Mouse (Mus musculus) embryonic fibroblast, embryonic 13.5 days (primary cell): Measurements from ENCODE around the gene 4931417E11Rik. TPM values are rescaled to one million over a fixed set of nuclear protein-coding genes. Genes with fewer than 3 reads are reported as not detected.

Source experiments
- H3K27ac ChIP-seq: 2 replicates; pipeline ENCODE4 v1.5.1; 2012; ENCODE audit warnings: low read length, control low read depth, inconsistent platforms; ENCODE audit not compliant: insufficient read depth
- H3K4me1 ChIP-seq: 2 replicates; pipeline ENCODE4 v1.6.1; 2011; ENCODE audit warnings: low read length; ENCODE audit not compliant: control insufficient read depth, insufficient read depth
- H3K4me3 ChIP-seq: 2 replicates; pipeline ENCODE4 v1.5.1; 2011; ENCODE audit warnings: mild to moderate bottlenecking, control low read depth, low read length; ENCODE audit not compliant: insufficient read depth
- CTCF ChIP-seq: IDR thresholded peaks from 2 replicates; pipeline ENCODE4 v1.5.1; 2011; ENCODE audit warnings: mild to moderate bottlenecking, control low read depth, low read length, moderate library complexity, borderline replicate concordance; ENCODE audit not compliant: insufficient read depth
- POLR2A ChIP-seq: IDR thresholded peaks from 2 replicates; pipeline ENCODE4 v1.6.1; 2011; ENCODE audit warnings: low read depth, mild to moderate bottlenecking, control low read depth, low read length, moderate library complexity
- polyA plus RNA-seq: library from polyadenylated mRNA; stranded (reverse); fragments of >200 nt; gene quantifications from 2 replicates; pipeline ENCODE4 v1.2.4, GENCODE M21; 2011; ENCODE audit warnings: low read depth; ENCODE audit not compliant: missing spikeins, insufficient read length

Gene 4931417E11Rik
- not detected in 2 replicates for polyA plus RNA-seq

DNA sequence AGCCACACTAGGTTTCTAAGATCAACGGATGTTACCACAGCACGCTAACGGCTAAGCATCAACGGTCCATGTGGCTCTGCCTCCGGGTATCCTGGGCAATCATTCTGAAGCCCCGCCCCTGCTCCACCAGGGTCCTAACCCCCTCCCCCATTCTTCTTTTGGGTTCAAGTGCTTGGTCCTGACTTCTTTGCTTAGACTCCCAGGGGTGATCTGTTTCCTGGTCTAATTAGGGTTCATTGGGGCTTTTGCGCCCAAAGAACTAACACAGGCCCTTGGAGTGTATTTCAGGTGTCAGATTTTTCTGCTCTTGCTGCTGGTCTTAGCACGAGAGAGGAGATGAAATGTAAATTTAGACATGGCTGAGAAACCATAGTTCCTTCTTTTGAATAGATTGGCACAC lies at the start of gene 4931417E11Rik:
Gene 4931417E11Rik (minus strand): TSS at position 101 of the 400 bp plus-strand sequence.
- TF ChIP-seq POLR2A, result no peak
- no peak for TF ChIP-seq CTCF
- H3K27ac ChIP-seq, result no peak within 1 kb of the TSS
- H3K4me1 ChIP-seq, result no peaks in the 10 kb centered on the region
- H3K4me3 ChIP-seq, result no peak within 1 kb of the TSS

DNA sequence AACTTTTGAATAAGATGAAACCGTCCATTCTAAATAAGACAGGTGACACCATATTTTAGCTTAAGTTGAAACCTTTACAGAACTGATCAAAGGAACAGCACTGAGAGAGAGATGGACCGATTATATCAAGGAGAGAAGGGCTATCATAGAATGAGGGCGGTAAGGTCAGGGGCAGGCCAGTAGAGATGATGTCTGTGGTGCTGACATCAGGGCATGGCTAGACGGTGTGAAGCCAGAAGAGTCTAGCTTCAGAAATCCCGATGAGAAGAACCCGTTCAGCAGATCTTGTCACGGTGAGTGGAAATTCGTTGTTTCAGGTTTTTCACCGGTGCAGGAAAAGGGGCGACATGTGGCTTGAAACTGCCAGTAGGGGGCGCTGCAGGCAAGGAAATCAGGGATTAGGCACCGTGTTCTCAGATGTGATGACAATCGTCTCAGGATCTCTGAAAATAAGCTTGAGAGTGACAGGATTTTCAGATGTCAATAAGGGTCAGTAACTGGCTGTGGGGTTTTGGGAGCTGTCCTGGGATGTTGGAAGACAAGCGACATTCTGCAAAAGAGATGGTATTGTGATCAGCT lies 48.4 kb upstream of the 4931417E11Rik start:
- Histone ChIP-seq H3K4me1 (no peaks in the 10 kb centered on the region), H3K4me3 (no peak overlapping the region), H3K27ac (no peak overlapping the region)
- TF ChIP-seq POLR2A, result no peak
- TF ChIP-seq CTCF, result peak; percentile 75

DNA sequence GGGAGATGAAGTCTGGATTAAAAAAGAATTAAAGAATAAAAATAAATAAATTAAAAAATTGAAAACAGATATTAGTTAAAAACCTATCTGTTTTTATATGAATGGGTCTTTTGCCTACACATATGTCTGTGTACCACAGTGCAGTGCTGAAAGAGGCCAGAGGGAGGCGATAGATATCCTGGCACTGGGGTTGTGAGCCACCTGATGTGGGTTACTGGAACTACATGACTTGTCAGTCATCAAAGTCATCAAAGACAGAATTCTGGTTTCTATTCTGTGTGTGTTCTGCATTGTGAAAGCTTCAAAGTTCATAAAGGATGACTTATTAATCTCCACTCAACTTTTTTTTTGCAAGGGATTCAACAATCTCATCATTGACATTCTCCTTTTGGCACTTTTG lies 43.4 kb upstream of the 4931417E11Rik start:
- H3K4me1 ChIP-seq, result no peaks in the 10 kb centered on the region
- H3K4me3 ChIP-seq, result no peak overlapping the region
- H3K27ac ChIP-seq, result no peak overlapping the region
- TF ChIP-seq CTCF (no peak), POLR2A (no peak)

DNA sequence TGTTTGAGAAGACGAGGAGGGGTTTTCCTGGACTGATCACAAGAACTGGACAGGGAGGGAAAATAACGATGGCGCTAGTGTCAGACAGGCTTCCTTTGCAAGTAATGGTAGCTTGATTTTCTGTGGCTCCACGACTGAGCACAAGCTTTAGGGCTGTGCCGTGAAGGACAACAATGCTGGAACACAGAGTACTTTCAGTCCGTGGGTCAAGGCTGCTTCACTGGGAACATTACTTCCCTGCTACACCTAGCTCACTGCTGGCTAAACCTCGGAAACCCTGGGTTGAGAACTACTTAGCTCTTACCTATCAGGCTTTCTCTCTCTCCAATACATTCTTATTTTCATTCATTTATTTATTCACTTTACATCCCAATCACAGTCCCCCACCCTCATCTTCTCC lies 30.2 kb upstream of the 4931417E11Rik start:
- Histone ChIP-seq H3K27ac (no peak overlapping the region), H3K4me1 (no peaks in the 10 kb centered on the region), H3K4me3 (no peak overlapping the region)
- TF ChIP-seq CTCF (no peak), POLR2A (no peak)

DNA sequence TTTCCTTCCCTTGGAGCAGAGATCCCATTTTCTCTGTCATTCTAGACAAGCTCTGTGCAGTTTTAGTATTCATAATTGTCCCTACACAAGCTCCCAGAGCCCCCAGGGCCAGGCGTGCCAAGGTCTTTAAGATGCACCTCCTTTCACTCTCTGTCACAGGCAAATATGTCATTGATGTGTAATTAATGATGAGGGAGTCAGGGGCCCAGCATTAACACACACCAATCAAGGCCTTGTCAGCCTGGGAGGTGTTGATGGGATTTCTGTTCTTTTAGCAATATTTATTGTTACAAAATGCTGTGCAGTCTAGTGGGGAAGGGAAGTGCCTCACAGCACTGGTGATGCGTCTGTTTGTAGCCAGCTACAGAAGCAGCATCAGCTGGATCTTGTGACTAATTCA lies 27.9 kb upstream of the 4931417E11Rik start:
- Histone ChIP-seq H3K27ac (no peak overlapping the region), H3K4me1 (no peaks in the 10 kb centered on the region), H3K4me3 (no peak overlapping the region)
- no peak for TF ChIP-seq POLR2A
- no peak for TF ChIP-seq CTCF

DNA sequence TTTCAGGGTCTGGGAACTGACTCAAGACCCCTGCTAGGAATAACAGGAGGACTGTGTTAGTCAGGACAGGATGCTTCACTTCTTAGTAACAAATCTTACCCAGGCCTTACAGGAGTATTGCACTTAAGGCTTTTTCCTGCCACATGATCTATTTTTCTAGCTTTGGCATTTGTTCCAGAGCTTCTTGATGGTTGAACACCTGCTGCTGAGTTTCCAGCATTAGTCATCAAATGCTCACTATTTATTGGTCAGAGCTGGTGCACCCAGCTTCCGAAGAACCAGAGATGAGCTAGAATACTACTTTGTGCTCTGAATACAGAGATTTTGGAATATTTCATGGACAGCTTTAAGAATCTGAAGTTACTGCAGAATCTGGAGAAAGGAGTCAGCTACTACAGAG lies 21.1 kb upstream of the 4931417E11Rik start:
- no peak overlapping the region for H3K27ac ChIP-seq
- no peaks in the 10 kb centered on the region for H3K4me1 ChIP-seq
- TF ChIP-seq CTCF (no peak), POLR2A (no peak)
- H3K4me3 ChIP-seq, result no peak overlapping the region

DNA sequence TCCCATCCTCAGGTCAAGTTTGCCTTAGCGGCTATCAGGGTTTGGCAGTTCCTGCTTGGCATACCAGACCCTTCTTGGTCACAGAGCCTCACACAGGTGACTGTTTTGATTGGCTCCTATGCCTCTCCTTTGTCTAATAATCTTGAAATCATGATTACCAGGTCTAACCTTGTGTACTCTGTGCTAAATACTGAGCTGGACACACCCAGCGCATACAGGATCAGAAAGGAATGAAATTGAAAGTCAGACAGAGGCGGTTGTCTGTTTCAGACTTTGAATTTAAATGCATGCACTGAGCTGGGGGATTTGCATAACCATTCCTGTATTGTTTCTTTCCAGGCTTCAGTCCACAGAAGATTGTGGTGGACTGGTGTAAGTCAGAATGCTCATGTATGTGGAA lies 16.1 kb upstream of the 4931417E11Rik start:
- TF ChIP-seq CTCF, result no peak
- no peak for TF ChIP-seq POLR2A
- H3K4me1 ChIP-seq, result no peaks in the 10 kb centered on the region
- no peak overlapping the region for H3K4me3 ChIP-seq
- H3K27ac ChIP-seq, result no peak overlapping the region

DNA sequence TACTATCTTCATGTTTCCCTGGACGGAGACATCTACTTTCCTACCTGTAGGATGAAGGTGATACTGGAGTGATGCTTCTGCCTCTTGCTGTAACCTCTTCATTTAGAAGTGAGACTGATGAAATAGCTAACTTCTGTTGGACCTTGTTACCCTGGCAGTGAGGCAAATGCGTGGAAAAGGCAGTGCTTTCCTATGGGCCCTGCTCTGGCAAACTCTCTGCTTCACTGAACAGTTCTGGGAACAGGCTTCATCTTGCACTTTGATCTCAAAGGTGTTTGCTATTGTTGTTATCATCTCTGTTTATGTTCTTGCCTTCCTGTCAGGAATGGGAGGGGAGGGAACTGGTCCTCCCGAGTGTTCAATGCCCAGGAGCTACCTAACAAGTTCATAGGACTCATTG lies 3.4 kb downstream of the 4931417E11Rik start:
- H3K4me1 ChIP-seq, result no peaks in the 10 kb centered on the region
- TF ChIP-seq POLR2A (no peak), CTCF (no peak)
- H3K4me3 ChIP-seq, result no peak overlapping the region
- H3K27ac ChIP-seq, result no peak overlapping the region

DNA sequence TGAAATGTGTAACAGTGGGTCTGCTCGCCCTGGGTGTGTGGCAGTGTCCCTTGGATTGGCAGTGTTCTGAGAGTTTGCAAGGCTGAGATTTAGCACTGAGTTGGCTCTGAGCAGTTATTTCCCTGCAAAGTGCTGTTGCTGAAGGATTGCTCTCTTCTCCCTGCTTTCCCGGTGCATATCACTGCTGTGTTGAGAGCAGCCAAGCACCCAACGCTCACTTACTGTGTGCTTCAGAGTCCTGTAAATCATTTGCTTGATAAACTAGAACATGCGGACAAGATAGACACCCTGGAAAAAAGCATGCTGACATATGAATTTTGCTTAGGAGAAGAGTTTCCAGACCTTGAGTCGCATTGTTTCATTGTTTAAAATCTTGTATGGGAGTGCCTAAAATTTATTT lies 6.9 kb downstream of the 4931417E11Rik start:
- H3K4me1 ChIP-seq, result no peaks in the 10 kb centered on the region
- H3K4me3 ChIP-seq, result no peak overlapping the region
- TF ChIP-seq CTCF (no peak), POLR2A (no peak)
- no peak overlapping the region for H3K27ac ChIP-seq

DNA sequence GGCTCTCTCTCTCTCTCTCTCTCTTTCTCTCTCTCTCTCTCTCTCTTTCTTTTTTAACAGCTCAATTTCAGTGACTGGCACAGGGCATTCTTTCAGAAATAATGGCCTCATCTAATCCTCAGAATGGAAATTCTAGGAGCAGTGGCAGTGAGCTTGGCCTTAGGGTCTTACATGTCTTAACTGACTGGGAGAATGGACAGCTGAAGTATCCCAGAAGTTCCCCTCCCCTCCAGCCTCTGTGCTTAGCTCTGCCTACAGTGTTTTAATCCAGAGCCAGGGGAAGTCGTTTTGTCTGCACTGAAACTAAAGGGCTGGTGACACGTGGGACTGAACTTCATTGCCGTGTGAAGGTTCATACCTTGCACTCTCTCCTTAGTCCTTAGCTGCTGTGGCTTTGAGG lies 35.6 kb downstream of the 4931417E11Rik start:
- Histone ChIP-seq H3K4me1 (no peaks in the 10 kb centered on the region), H3K4me3 (no peak overlapping the region), H3K27ac (no peak overlapping the region)
- TF ChIP-seq CTCF, result no peak
- TF ChIP-seq POLR2A, result no peak
